Mouse (Mus musculus) embryonic facial prominence, embryonic 11.5 days (tissue): ENCODE results near the gene Mog. TPM values are rescaled to one million over a fixed set of nuclear protein-coding genes. Genes with fewer than 3 reads are reported as not detected.
A peak's percentile ranks its signal among the peaks of the same experiment; 100 is the strongest.

ENCODE experiments used
- ATAC-seq: fragments of 200-750 bp; cut with Nextera tagmentation; replicated peaks from 2 replicates; pipeline ENCODE4 v1.8.0; 2017; ENCODE audit warnings: low read depth; ENCODE audit not compliant: insufficient number of reproducible peaks, low FRiP score, low TSS enrichment
- DNase-seq: peaks from one replicate; pipeline ENCODE4 v3.0.0-alpha.2; 2015; ENCODE audit warnings: low spot score
- H3K27ac ChIP-seq: fragments of 300-500 bp; sonication (generic); replicated peaks from 2 replicates; pipeline ENCODE4 v1.5.1; 2014; ENCODE audit warnings: mild to moderate bottlenecking, low read depth, low read length, control low read depth
- H3K27me3 ChIP-seq: fragments of 300-500 bp; sonication (generic); 2 replicates; pipeline ENCODE4 v1.6.1; 2014; ENCODE audit warnings: mild to moderate bottlenecking, low read length, moderate library complexity, mixed read lengths; ENCODE audit not compliant: control insufficient read depth, insufficient read depth
- H3K36me3 ChIP-seq: fragments of 300-500 bp; sonication (generic); replicated peaks from 2 replicates; pipeline ENCODE4 v1.6.1; 2014; ENCODE audit warnings: low read depth, mild to moderate bottlenecking, low read length, moderate library complexity, mixed read lengths; ENCODE audit not compliant: control insufficient read depth, insufficient read depth
- H3K4me1 ChIP-seq: fragments of 300-500 bp; sonication (generic); 2 replicates; pipeline ENCODE4 v1.6.1; 2014; ENCODE audit warnings: low read length, mixed read lengths; ENCODE audit not compliant: control insufficient read depth, insufficient read depth
- H3K4me2 ChIP-seq: fragments of 300-500 bp; sonication (generic); 2 replicates; pipeline ENCODE4 v1.6.1; 2014; ENCODE audit warnings: low read depth, mild to moderate bottlenecking, control low read depth, low read length, moderate library complexity
- H3K4me3 ChIP-seq: fragments of 300-500 bp; sonication (generic); 2 replicates; pipeline ENCODE4 v1.5.1; 2014; ENCODE audit warnings: low read depth, low read length, control low read depth
- H3K9ac ChIP-seq: fragments of 300-500 bp; sonication (generic); replicated peaks from 2 replicates; pipeline ENCODE4 v1.6.1; 2014; ENCODE audit warnings: mild to moderate bottlenecking, control low read depth, low read length
- H3K9me3 ChIP-seq: fragments of 300-500 bp; sonication (generic); replicated peaks from 2 replicates; pipeline ENCODE4 v1.6.1; 2016; ENCODE audit warnings: mild to moderate bottlenecking, low read length, inconsistent platforms, mixed read lengths; ENCODE audit not compliant: control insufficient read depth
- WGBS: fragments of 180-500 bp; shearing (Covaris S2); extraction: QIAGEN DNeasy Blood & Tissue Kit; methylation state at CpG from one replicate; pipeline ENCODE4 v1.1.7; 2014; 5-methylcytosine and 5-hydroxymethylcytosine counted together
- polyA plus RNA-seq: library from polyadenylated mRNA; unstranded; fragments of >200 nt; fragmentation: Nextera tagmentation; extraction: Ambion mirVana; gene quantifications from 2 replicates; pipeline ENCODE4 v1.2.1, GENCODE M21; 2014

The Mog gene
- polyA plus RNA-seq, 1 experiment from 2014 or later = 0.20 TPM

DNA sequence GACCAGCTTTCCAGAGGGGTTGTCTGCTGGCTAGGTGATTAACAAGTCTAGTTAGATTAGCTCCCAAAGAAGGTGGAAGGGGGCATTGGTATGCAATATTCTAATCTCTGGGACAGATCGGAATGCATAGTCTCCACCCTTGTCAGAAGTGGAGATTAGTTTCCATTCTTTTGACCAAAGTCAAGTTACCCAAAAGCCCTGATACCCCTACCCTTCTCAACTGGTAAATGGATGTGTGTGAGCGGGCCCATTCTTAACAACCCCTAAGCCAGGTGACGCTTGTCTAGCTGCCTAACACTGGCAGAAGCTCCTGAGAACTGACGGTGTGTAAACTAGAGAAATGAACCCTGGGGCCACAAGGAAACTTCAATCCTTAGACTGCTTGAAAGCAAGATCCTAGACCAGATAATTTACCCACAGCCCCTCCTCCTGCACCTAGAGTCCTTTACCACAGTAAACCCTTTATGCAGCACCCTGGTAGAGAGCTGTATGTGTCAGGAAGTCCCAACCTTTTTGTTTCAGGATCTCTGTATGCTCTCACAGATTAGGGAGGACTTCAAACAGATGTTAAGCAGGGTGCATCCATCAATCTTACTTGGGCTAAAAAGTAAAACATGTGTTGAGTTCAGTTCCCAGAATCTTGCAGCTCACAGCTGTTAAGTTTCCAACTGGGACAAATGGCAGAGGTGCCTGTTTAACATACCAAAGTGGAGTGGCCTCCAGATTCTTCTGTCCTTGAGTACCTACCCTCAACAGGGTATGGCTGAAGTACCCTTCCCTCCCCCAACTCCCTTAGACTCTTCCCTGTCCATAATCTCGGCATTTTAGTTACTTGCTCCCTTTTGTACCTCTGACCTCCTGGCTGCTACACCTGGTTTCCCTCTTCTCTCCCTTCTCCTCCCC, 40.7 kb downstream of the Mog start:
- Histone ChIP-seq H3K36me3 (no peaks in the 10 kb centered on the region), H3K4me2 (no peak overlapping the region), H3K9ac (no peak overlapping the region), H3K4me1 (no peaks in the 10 kb centered on the region), H3K27me3 (no peaks in the 10 kb centered on the region), H3K4me3 (no peak overlapping the region), H3K9me3 (no peaks in the 10 kb centered on the region), H3K27ac (no peak overlapping the region)
- ATAC-seq (no peak), DNase-seq (no peak)
- WGBS = 28% methylated on average over 5 of the region's 5 CpGs

DNA sequence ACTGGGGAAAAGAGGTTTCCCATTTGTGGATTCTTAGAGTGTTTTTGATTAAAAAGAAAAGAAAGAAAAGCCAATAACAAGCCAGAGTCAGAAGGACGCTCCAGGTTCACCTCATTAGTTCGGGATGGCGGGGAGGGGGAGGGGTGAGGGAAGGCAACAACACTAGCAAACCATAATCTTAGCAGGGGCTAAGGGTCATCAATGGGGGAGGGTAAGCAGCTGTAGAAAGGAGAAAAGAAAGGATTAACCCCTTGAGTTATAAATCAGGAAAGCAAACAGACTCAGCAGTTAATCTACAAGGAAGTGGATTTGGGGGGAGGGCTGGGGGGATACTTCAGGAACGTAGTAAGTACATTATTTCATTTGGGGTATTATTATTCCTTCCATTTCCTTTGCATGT, 41.4 kb downstream of the Mog start:
- Histone ChIP-seq H3K9me3 (no peaks in the 10 kb centered on the region), H3K4me3 (no peak overlapping the region), H3K36me3 (no peaks in the 10 kb centered on the region), H3K27ac (no peak overlapping the region), H3K9ac (no peak overlapping the region), H3K4me2 (no peak overlapping the region; the same call in 1 of the 2 replicates), H3K27me3 (no peaks in the 10 kb centered on the region), H3K4me1 (no peaks in the 10 kb centered on the region)
- ATAC-seq (no peak), DNase-seq (no peak)
- 6% methylated on average over 4 of the region's 4 CpGs for WGBS

GRCm38 (mm10) chr17:36981221-36981813, 41.9 kb downstream of the Mog start, which contains the start of gene 2410137M14Rik:
Gene 2410137M14Rik (minus strand): TSS chr17:36981237.
- Histone ChIP-seq H3K4me3 (no peak within 1 kb of the TSS), H3K9me3 (no peaks in the 10 kb centered on the region), H3K27ac (no peak within 1 kb of the TSS), H3K4me1 (no peaks in the 10 kb centered on the region), H3K27me3 (no peaks in the 10 kb centered on the region), H3K36me3 (no peaks in the 10 kb centered on the region), H3K9ac (no peak within 1 kb of the TSS), H3K4me2 (peak within 1 kb of the TSS; percentile 27; the same call in 1 of the 2 replicates)
- 13% methylated on average over 18 of the region's 18 CpGs for WGBS
- ATAC-seq = no peak
- no peak for DNase-seq

- H3K9me3 ChIP-seq = no peaks in the 10 kb centered on the region
- no peak overlapping the region for H3K4me3 ChIP-seq
- no peak overlapping the region for H3K27ac ChIP-seq
- no peak for ATAC-seq
- no peaks in the 10 kb centered on the region for H3K36me3 ChIP-seq
- no peak overlapping the region for H3K4me2 ChIP-seq
- 61% methylated on average over 8 of the region's 8 CpGs for WGBS
- no peaks in the 10 kb centered on the region for H3K4me1 ChIP-seq
- no peak overlapping the region for H3K9ac ChIP-seq
- DNase-seq = no peak
- no peaks in the 10 kb centered on the region for H3K27me3 ChIP-seq
Observed at GRCm38 (mm10) chr17:36973271-36973787, 49.9 kb downstream of the Mog start.

DNA sequence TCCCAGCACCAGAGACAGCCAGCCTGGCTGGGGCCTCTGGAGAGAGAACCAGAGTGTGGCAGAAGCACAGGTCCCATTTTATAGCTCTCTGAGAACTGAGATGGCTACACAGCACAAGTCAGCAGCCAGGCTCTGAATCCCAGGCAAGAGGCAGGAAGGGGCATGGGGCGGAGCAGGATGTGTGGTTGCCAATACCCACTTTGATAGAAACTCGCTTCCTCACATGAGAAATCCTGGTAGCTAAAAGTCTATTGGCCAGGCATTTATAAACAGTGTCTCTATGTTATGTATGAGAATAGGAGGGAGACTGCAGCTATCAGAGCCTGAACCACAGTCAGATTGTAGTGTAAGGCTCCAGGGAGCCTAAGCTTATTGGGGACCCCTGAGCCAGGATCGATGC, 50.4 kb downstream of the Mog start:
- no peak for ATAC-seq
- Histone ChIP-seq H3K4me3 (no peak overlapping the region), H3K4me1 (no peaks in the 10 kb centered on the region), H3K9ac (no peak overlapping the region), H3K27ac (no peak overlapping the region), H3K27me3 (no peaks in the 10 kb centered on the region), H3K36me3 (no peaks in the 10 kb centered on the region), H3K9me3 (no peaks in the 10 kb centered on the region), H3K4me2 (no peak overlapping the region)
- WGBS = 83% methylated on average over 3 of the region's 3 CpGs
- no peak for DNase-seq

DNA sequence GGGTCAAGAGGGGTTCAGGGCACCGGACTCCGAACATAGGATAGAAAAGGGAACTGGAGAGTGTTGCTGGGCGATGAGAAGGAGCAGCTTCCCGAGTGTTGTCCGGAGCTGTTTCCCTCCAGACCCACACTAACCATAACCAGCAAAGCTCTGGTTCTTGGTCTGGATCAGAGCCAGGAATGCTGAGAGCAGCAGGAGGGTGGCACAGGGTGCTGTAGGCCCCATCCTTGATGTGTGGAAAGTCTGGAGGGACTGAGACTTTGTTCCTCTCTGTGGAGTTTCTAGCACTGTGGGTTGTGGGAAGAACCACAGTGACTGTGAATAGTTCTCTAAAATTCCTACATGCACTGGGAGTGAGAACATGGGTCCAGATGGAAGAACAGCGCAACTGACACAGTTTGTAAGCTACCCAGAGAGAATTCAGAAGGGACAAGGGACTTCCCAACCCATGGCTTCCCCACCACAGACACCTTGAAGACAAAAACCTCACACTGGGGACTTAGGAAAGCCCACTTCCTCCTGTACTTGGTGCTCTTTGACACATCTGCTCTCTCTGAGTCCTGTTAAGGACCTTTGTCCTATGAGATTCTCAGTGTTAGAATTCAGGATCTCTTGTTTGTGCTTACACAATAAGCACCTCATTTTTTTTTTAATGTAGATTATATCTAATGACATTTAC, 51.9 kb downstream of the Mog start:
- H3K4me2 ChIP-seq = no peak overlapping the region
- H3K36me3 ChIP-seq = no peaks in the 10 kb centered on the region
- no peak overlapping the region for H3K9ac ChIP-seq
- no peaks in the 10 kb centered on the region for H3K4me1 ChIP-seq
- H3K9me3 ChIP-seq = no peaks in the 10 kb centered on the region
- DNase-seq = no peak
- H3K27ac ChIP-seq = no peak overlapping the region
- no peaks in the 10 kb centered on the region for H3K27me3 ChIP-seq
- no peak for ATAC-seq
- H3K4me3 ChIP-seq = no peak overlapping the region
- 84% methylated on average over 6 of the region's 6 CpGs for WGBS

DNA sequence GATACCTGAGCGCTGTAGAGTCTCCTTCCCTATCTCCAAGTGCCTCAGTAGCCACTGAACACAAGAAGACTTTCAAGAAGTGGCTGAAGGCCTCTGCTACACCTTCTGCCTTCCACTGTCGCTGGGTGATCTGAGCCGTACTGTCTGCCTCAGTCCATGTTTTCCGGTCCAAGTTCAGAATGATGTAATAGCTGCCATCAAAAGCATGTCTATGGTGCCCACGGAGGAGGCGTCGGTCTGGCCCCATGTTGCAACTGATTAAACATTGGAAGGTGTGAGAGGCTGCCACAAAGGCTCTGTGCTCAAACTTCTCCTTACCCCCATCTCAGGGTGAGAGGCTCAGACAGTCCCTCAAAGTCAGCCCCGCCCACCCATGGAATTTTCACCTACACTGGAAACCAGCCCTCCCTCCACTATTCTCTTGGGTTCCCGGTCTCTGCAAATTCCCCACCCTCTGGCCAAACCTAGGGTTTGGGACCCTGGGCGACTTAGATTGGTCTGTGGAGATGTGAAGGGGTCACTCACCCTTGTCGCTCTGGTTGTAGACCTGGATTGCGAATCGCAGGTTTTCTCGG, 52.8 kb downstream of the Mog start:
- no peaks in the 10 kb centered on the region for H3K4me1 ChIP-seq
- no peak overlapping the region for H3K9ac ChIP-seq
- no peaks in the 10 kb centered on the region for H3K27me3 ChIP-seq
- no peaks in the 10 kb centered on the region for H3K36me3 ChIP-seq
- H3K4me3 ChIP-seq = no peak overlapping the region
- WGBS = 86% methylated on average over 14 of the region's 14 CpGs
- H3K9me3 ChIP-seq = no peaks in the 10 kb centered on the region
- H3K27ac ChIP-seq = no peak overlapping the region
- ATAC-seq (no peak), DNase-seq (no peak)
- no peak overlapping the region for H3K4me2 ChIP-seq
